Mouse (Mus musculus) neural tube, embryonic 12.5 days (tissue): ENCODE data around the gene Dap. TPM values are rescaled to one million over a fixed set of nuclear protein-coding genes. Genes with fewer than 3 reads are reported as not detected.

Experiments
- ATAC-seq: fragments of 200-750 bp; cut with Nextera tagmentation; 2 replicates; pipeline ENCODE4 v1.8.0; 2017; ENCODE audit warnings: low read depth, mild to moderate bottlenecking, moderate TSS enrichment, moderate library complexity; ENCODE audit not compliant: low FRiP score
- H3K27ac ChIP-seq: fragments of 300-500 bp; sonication (generic); 2 replicates; pipeline ENCODE4 v1.5.1; 2016
- H3K27me3 ChIP-seq: fragments of 300-500 bp; sonication (generic); replicated peaks from 2 replicates; pipeline ENCODE4 v1.6.1; 2016; ENCODE audit warnings: mild to moderate bottlenecking
- H3K36me3 ChIP-seq: fragments of 300-500 bp; sonication (generic); 2 replicates; pipeline ENCODE4 v1.6.1; 2016; ENCODE audit warnings: mild to moderate bottlenecking
- H3K4me1 ChIP-seq: fragments of 300-500 bp; sonication (generic); 2 replicates; pipeline ENCODE4 v1.6.1; 2016
- H3K4me2 ChIP-seq: fragments of 300-500 bp; sonication (generic); replicated peaks from 2 replicates; pipeline ENCODE4 v1.6.1; 2016; ENCODE audit warnings: mild to moderate bottlenecking
- H3K4me3 ChIP-seq: fragments of 300-500 bp; sonication (generic); 2 replicates; pipeline ENCODE4 v1.5.1; 2016
- H3K9ac ChIP-seq: fragments of 300-500 bp; sonication (generic); 2 replicates; pipeline ENCODE4 v1.6.1; 2016; ENCODE audit warnings: mild to moderate bottlenecking
- H3K9me3 ChIP-seq: fragments of 300-500 bp; sonication (generic); 2 replicates; pipeline ENCODE4 v1.6.1; 2016; ENCODE audit warnings: mild to moderate bottlenecking
- WGBS: fragments of 180-500 bp; shearing (Covaris S2); methylation state at CpG from one replicate; pipeline ENCODE4 v1.1.7; 2016; 5-methylcytosine and 5-hydroxymethylcytosine counted together
- polyA plus RNA-seq: library from polyadenylated mRNA; unstranded; fragments of >200 nt; fragmentation: Nextera tagmentation; extraction: Ambion mirVana; gene quantifications from 2 replicates; pipeline ENCODE4 v1.2.1, GENCODE M21; 2016

Gene Dap
- polyA plus RNA-seq, 1 experiment from 2014 or later = 44.0 TPM

GRCm38 (mm10) chr15:31240181-31240580 is 16.1 kb downstream of the Dap start:
- ATAC-seq = no peak

GRCm38 (mm10) chr15:31243260-31243659 is 19.1 kb downstream of the Dap start:
- 79% methylated on average over 10 of the region's 10 CpGs for WGBS
- Histone ChIP-seq H3K4me2 (no peak overlapping the region), H3K9me3 (0 out of 2 replicates have a peak, but pooled peaks cover 6% of the 10 kb centered on the region), H3K4me3 (no peak overlapping the region), H3K9ac (no peak overlapping the region), H3K27me3 (no peaks in the 10 kb centered on the region), H3K4me1 (no peaks in the 10 kb centered on the region), H3K27ac (no peak overlapping the region), H3K36me3 (no peaks in the 10 kb centered on the region)
- no peak for ATAC-seq

More at GRCm38 (mm10) chr15:31240181-31240580, 16.1 kb downstream of the Dap start:
- Histone ChIP-seq H3K4me1 (no peaks in the 10 kb centered on the region), H3K36me3 (no peaks in the 10 kb centered on the region), H3K27ac (no peak overlapping the region), H3K9ac (no peak overlapping the region), H3K4me2 (no peak overlapping the region), H3K9me3 (0 out of 2 replicates have a peak, but pooled peaks cover 6% of the 10 kb centered on the region), H3K4me3 (no peak overlapping the region), H3K27me3 (no peaks in the 10 kb centered on the region)
- WGBS = 93% methylated on average over 4 of the region's 4 CpGs

GRCm38 (mm10) chr15:31244696-31245445 is 20.8 kb downstream of the Dap start:
- H3K9ac ChIP-seq = no peak overlapping the region
- H3K27me3 ChIP-seq = no peaks in the 10 kb centered on the region
- no peaks in the 10 kb centered on the region for H3K4me1 ChIP-seq
- no peak overlapping the region for H3K4me3 ChIP-seq
- no peak overlapping the region for H3K4me2 ChIP-seq
- 0 out of 2 replicates have a peak, but pooled peaks cover 6% of the 10 kb centered on the region for H3K9me3 ChIP-seq
- no peak for ATAC-seq
- no peak overlapping the region for H3K27ac ChIP-seq
- WGBS = 90% methylated on average over 17 of the region's 17 CpGs
- H3K36me3 ChIP-seq = no peaks in the 10 kb centered on the region

- no peak for ATAC-seq
- WGBS = 77% methylated on average over 9 of the region's 9 CpGs
- H3K36me3 ChIP-seq = no peaks in the 10 kb centered on the region
These were observed 21.8 kb downstream of the Dap start for GRCm38 (mm10) chr15:31245934-31246333.

GRCm38 (mm10) chr15:31247035-31247434 is 22.9 kb downstream of the Dap start:
- Histone ChIP-seq H3K9me3 (no peaks in the 10 kb centered on the region), H3K9ac (no peak overlapping the region), H3K4me2 (no peak overlapping the region), H3K4me1 (no peaks in the 10 kb centered on the region; the same call in none of the 2 replicates), H3K27me3 (no peaks in the 10 kb centered on the region), H3K36me3 (no peaks in the 10 kb centered on the region), H3K27ac (no peak overlapping the region), H3K4me3 (no peak overlapping the region)
- no peak for ATAC-seq
- 70% methylated on average over 9 of the region's 9 CpGs for WGBS

More at GRCm38 (mm10) chr15:31245934-31246333, 21.8 kb downstream of the Dap start:
- Histone ChIP-seq H3K4me1 (no peaks in the 10 kb centered on the region; the same call in none of the 2 replicates), H3K9ac (no peak overlapping the region), H3K27ac (no peak overlapping the region), H3K4me3 (no peak overlapping the region), H3K27me3 (no peaks in the 10 kb centered on the region), H3K9me3 (0 out of 2 replicates have a peak, but pooled peaks cover 6% of the 10 kb centered on the region), H3K4me2 (no peak overlapping the region)

GRCm38 (mm10) chr15:31248882-31249281 is 24.8 kb downstream of the Dap start:
- 73% methylated on average over 7 of the region's 7 CpGs for WGBS
- no peaks in the 10 kb centered on the region for H3K36me3 ChIP-seq
- ATAC-seq = no peak
- no peaks in the 10 kb centered on the region for H3K27me3 ChIP-seq
- H3K4me3 ChIP-seq = no peak overlapping the region
- H3K4me1 ChIP-seq = no peaks in the 10 kb centered on the region; the same call in none of the 2 replicates
- H3K9me3 ChIP-seq = no peaks in the 10 kb centered on the region
- H3K9ac ChIP-seq = no peak overlapping the region
- H3K4me2 ChIP-seq = no peak overlapping the region
- no peak overlapping the region for H3K27ac ChIP-seq

- Histone ChIP-seq H3K27ac (no peak overlapping the region), H3K27me3 (no peaks in the 10 kb centered on the region), H3K9me3 (no peaks in the 10 kb centered on the region), H3K4me1 (no peaks in the 10 kb centered on the region; the same call in none of the 2 replicates), H3K4me2 (no peak overlapping the region), H3K9ac (no peak overlapping the region), H3K4me3 (no peak overlapping the region), H3K36me3 (no peaks in the 10 kb centered on the region)
- no peak for ATAC-seq
- 75% methylated on average over 2 of the region's 2 CpGs for WGBS
These were observed 25.9 kb downstream of the Dap start for GRCm38 (mm10) chr15:31250027-31250426.

GRCm38 (mm10) chr15:31250676-31251075 is 26.6 kb downstream of the Dap start:
- no peak overlapping the region for H3K27ac ChIP-seq
- no peak overlapping the region for H3K4me3 ChIP-seq
- no peaks in the 10 kb centered on the region; the same call in none of the 2 replicates for H3K4me1 ChIP-seq
- 69% methylated on average over 3 of the region's 3 CpGs for WGBS
- no peak overlapping the region for H3K4me2 ChIP-seq
- no peaks in the 10 kb centered on the region for H3K9me3 ChIP-seq
- H3K36me3 ChIP-seq = no peaks in the 10 kb centered on the region
- ATAC-seq = no peak
- no peaks in the 10 kb centered on the region for H3K27me3 ChIP-seq
- no peak overlapping the region for H3K9ac ChIP-seq

- H3K4me1 ChIP-seq = peaks cover under 1% of the 10 kb centered on the region
- H3K4me3 ChIP-seq = no peak overlapping the region
- 85% methylated on average over 6 of the region's 6 CpGs for WGBS
- no peaks in the 10 kb centered on the region for H3K27me3 ChIP-seq
- no peaks in the 10 kb centered on the region for H3K9me3 ChIP-seq
- no peak overlapping the region for H3K4me2 ChIP-seq
- no peaks in the 10 kb centered on the region for H3K36me3 ChIP-seq
- ATAC-seq = no peak
- no peak overlapping the region for H3K9ac ChIP-seq
- H3K27ac ChIP-seq = no peak overlapping the region
These were observed 27.1 kb downstream of the Dap start for GRCm38 (mm10) chr15:31251189-31251588.

- Histone ChIP-seq H3K4me1 (peaks cover 6% of the 10 kb centered on the region), H3K9ac (no peak overlapping the region), H3K4me3 (no peak overlapping the region), H3K27me3 (no peaks in the 10 kb centered on the region), H3K4me2 (no peak overlapping the region), H3K27ac (no peak overlapping the region), H3K36me3 (no peaks in the 10 kb centered on the region), H3K9me3 (no peaks in the 10 kb centered on the region)
- no peak for ATAC-seq
- 91% methylated on average over 16 of the region's 16 CpGs for WGBS
These were observed 28.6 kb downstream of the Dap start for GRCm38 (mm10) chr15:31252590-31253311.

GRCm38 (mm10) chr15:31253380-31253779 is 29.3 kb downstream of the Dap start:
- H3K9me3 ChIP-seq = no peaks in the 10 kb centered on the region
- no peaks in the 10 kb centered on the region for H3K27me3 ChIP-seq
- H3K4me2 ChIP-seq = no peak overlapping the region
- H3K36me3 ChIP-seq = no peaks in the 10 kb centered on the region
- no peak for ATAC-seq
- H3K27ac ChIP-seq = no peak overlapping the region
- no peak overlapping the region for H3K9ac ChIP-seq
- H3K4me3 ChIP-seq = no peak overlapping the region
- 71% methylated on average over 8 of the region's 8 CpGs for WGBS
- peaks cover 6% of the 10 kb centered on the region for H3K4me1 ChIP-seq

GRCm38 (mm10) chr15:31253963-31254362 is 29.8 kb downstream of the Dap start:
- no peak for ATAC-seq
- Histone ChIP-seq H3K36me3 (no peaks in the 10 kb centered on the region), H3K9ac (no peak overlapping the region), H3K4me3 (no peak overlapping the region), H3K27me3 (no peaks in the 10 kb centered on the region), H3K9me3 (no peaks in the 10 kb centered on the region), H3K4me1 (peaks cover 6% of the 10 kb centered on the region), H3K27ac (no peak overlapping the region), H3K4me2 (no peak overlapping the region)
- WGBS = 86% methylated on average over 4 of the region's 4 CpGs
